Mouse (Mus musculus) liver, embryonic 12.5 days (tissue): Measurements from ENCODE around the gene Lgals7. TPM values are rescaled to one million over a fixed set of nuclear protein-coding genes. Genes with fewer than 3 reads are reported as not detected.

Experiments used
- ATAC-seq: fragments of 200-750 bp; cut with Nextera tagmentation; 2 replicates; pipeline ENCODE4 v1.8.0; 2017; ENCODE audit warnings: moderate number of reproducible peaks, mild to moderate bottlenecking, moderate library complexity
- H3K27ac ChIP-seq: fragments of 300-500 bp; sonication (generic); 2 replicates; pipeline ENCODE4 v1.5.1; 2016; ENCODE audit warnings: mild to moderate bottlenecking
- H3K27me3 ChIP-seq: fragments of 300-500 bp; sonication (generic); replicated peaks from 2 replicates; pipeline ENCODE4 v1.6.1; 2016; ENCODE audit warnings: mild to moderate bottlenecking, moderate library complexity
- H3K36me3 ChIP-seq: fragments of 300-500 bp; sonication (generic); 2 replicates; pipeline ENCODE4 v1.6.1; 2016; ENCODE audit warnings: mild to moderate bottlenecking, moderate library complexity
- H3K4me1 ChIP-seq: fragments of 300-500 bp; sonication (generic); 2 replicates; pipeline ENCODE4 v1.6.1; 2016
- H3K4me2 ChIP-seq: fragments of 300-500 bp; sonication (generic); 2 replicates; pipeline ENCODE4 v1.6.1; 2016; ENCODE audit warnings: mild to moderate bottlenecking, moderate library complexity
- H3K4me3 ChIP-seq: fragments of 300-500 bp; sonication (generic); 2 replicates; pipeline ENCODE4 v1.5.1; 2016; ENCODE audit warnings: mild to moderate bottlenecking, moderate library complexity
- H3K9ac ChIP-seq: fragments of 300-500 bp; sonication (generic); 2 replicates; pipeline ENCODE4 v1.6.1; 2016; ENCODE audit warnings: mild to moderate bottlenecking, moderate library complexity
- H3K9me3 ChIP-seq: fragments of 300-500 bp; sonication (generic); replicated peaks from 2 replicates; pipeline ENCODE4 v1.6.1; 2016; ENCODE audit warnings: mild to moderate bottlenecking, moderate library complexity
- WGBS: fragments of 180-500 bp; shearing (Covaris S2); methylation state at CpG from one replicate; pipeline ENCODE4 v1.1.7; 2016; ENCODE audit not compliant: insufficient replicate concordance; 5-methylcytosine and 5-hydroxymethylcytosine counted together
- polyA plus RNA-seq: library from polyadenylated mRNA; unstranded; fragments of >200 nt; fragmentation: Nextera tagmentation; extraction: Ambion mirVana; gene quantifications from 2 replicates; pipeline ENCODE4 v1.2.1, GENCODE M21; 2016

The Lgals7 gene
- polyA plus RNA-seq, 1 experiment from 2014 or later, result not detected

- no peak overlapping the region for H3K4me2 ChIP-seq
- H3K27ac ChIP-seq, result peak overlapping the region; percentile 57; the same call in 1 of the 2 replicates
- H3K4me3 ChIP-seq, result no peak overlapping the region
- H3K4me1 ChIP-seq, result peaks cover 89% of the 10 kb centered on the region
- H3K27me3 ChIP-seq, result no peaks in the 10 kb centered on the region
- no peak overlapping the region for H3K9ac ChIP-seq
- WGBS, result 71% methylated on average over 10 of the region's 10 CpGs
- H3K36me3 ChIP-seq, result peaks cover 68% of the 10 kb centered on the region
- H3K9me3 ChIP-seq, result no peaks in the 10 kb centered on the region
- no peak for ATAC-seq
Measured at GRCm38 (mm10) chr7:28821261-28821831, 42.3 kb upstream of the Lgals7 start.

- H3K4me3 ChIP-seq, result no peak overlapping the region
- peaks cover 56% of the 10 kb centered on the region for H3K36me3 ChIP-seq
- H3K9ac ChIP-seq, result no peak overlapping the region
- peaks cover 82% of the 10 kb centered on the region for H3K4me1 ChIP-seq
- peak overlapping the region; percentile 76 for H3K27ac ChIP-seq
- no peaks in the 10 kb centered on the region for H3K27me3 ChIP-seq
- no peak for ATAC-seq
- no peak overlapping the region for H3K4me2 ChIP-seq
- WGBS, result 71% methylated on average over 1 of the region's 1 CpGs
- H3K9me3 ChIP-seq, result no peaks in the 10 kb centered on the region
Measured at GRCm38 (mm10) chr7:28822556-28822955, 41.1 kb upstream of the Lgals7 start.

- ATAC-seq, result no peak
- Histone ChIP-seq H3K9ac (no peak overlapping the region), H3K27ac (peak overlapping the region; percentile 76), H3K4me2 (no peak overlapping the region), H3K27me3 (no peaks in the 10 kb centered on the region), H3K4me3 (no peak overlapping the region), H3K36me3 (peaks cover 51% of the 10 kb centered on the region), H3K4me1 (peaks cover 79% of the 10 kb centered on the region), H3K9me3 (no peaks in the 10 kb centered on the region)
- 44% methylated on average over 10 of the region's 10 CpGs for WGBS
Measured at GRCm38 (mm10) chr7:28822993-28823903, 40.4 kb upstream of the Lgals7 start.

GRCm38 (mm10) chr7:28823932-28824331, 39.7 kb upstream of the Lgals7 start:
- peak overlapping the region; percentile 76 for H3K27ac ChIP-seq
- H3K9me3 ChIP-seq, result no peaks in the 10 kb centered on the region
- no peak for ATAC-seq
- peaks cover 72% of the 10 kb centered on the region for H3K4me1 ChIP-seq
- H3K9ac ChIP-seq, result no peak overlapping the region
- peaks cover 44% of the 10 kb centered on the region for H3K36me3 ChIP-seq
- H3K4me2 ChIP-seq, result no peak overlapping the region
- WGBS, result 40% methylated on average over 2 of the region's 2 CpGs
- no peak overlapping the region for H3K4me3 ChIP-seq
- no peaks in the 10 kb centered on the region for H3K27me3 ChIP-seq

- Histone ChIP-seq H3K4me1 (peaks cover 65% of the 10 kb centered on the region), H3K9me3 (no peaks in the 10 kb centered on the region), H3K27ac (peak within 1 kb of the TSS; percentile 76), H3K27me3 (no peaks in the 10 kb centered on the region), H3K9ac (peak within 1 kb of the TSS; percentile 78), H3K4me3 (peak within 1 kb of the TSS; percentile 64), H3K4me2 (peak within 1 kb of the TSS; percentile 79), H3K36me3 (peaks cover 42% of the 10 kb centered on the region)
- 1% methylated on average over 33 of the region's 33 CpGs for WGBS
- peak; percentile 83 for ATAC-seq
Measured at GRCm38 (mm10) chr7:28824941-28825685, 38.5 kb upstream of the Lgals7 start, which contains the start of gene Ech1. Gene Ech1 (plus strand): TSS chr7:28825217.

GRCm38 (mm10) chr7:28825686-28826401, 37.8 kb upstream of the Lgals7 start:
- H3K36me3 ChIP-seq, result peaks cover 42% of the 10 kb centered on the region
- H3K9me3 ChIP-seq, result no peaks in the 10 kb centered on the region
- peak overlapping the region; percentile 79 for H3K4me2 ChIP-seq
- no peaks in the 10 kb centered on the region for H3K27me3 ChIP-seq
- peaks cover 65% of the 10 kb centered on the region for H3K4me1 ChIP-seq
- ATAC-seq, result peak; percentile 56
- peak overlapping the region; percentile 64 for H3K4me3 ChIP-seq
- peak overlapping the region; percentile 76 for H3K27ac ChIP-seq
- WGBS, result 36% methylated on average over 11 of the region's 11 CpGs
- H3K9ac ChIP-seq, result peak overlapping the region; percentile 78

- Histone ChIP-seq H3K4me1 (peaks cover 66% of the 10 kb centered on the region), H3K27me3 (no peaks in the 10 kb centered on the region), H3K9me3 (no peaks in the 10 kb centered on the region), H3K4me3 (no peak overlapping the region), H3K4me2 (peak overlapping the region; percentile 79), H3K36me3 (peaks cover 42% of the 10 kb centered on the region), H3K9ac (no peak overlapping the region), H3K27ac (peak overlapping the region; percentile 76)
- ATAC-seq, result no peak
- 87% methylated on average over 7 of the region's 7 CpGs for WGBS
Measured at GRCm38 (mm10) chr7:28826402-28826772, 37.3 kb upstream of the Lgals7 start.

GRCm38 (mm10) chr7:28827338-28827737, 36.3 kb upstream of the Lgals7 start:
- H3K4me2 ChIP-seq, result no peak overlapping the region
- ATAC-seq, result no peak

GRCm38 (mm10) chr7:28829821-28830220, 33.8 kb upstream of the Lgals7 start:
- H3K4me2 ChIP-seq, result no peak overlapping the region
- H3K27me3 ChIP-seq, result no peaks in the 10 kb centered on the region
- no peak overlapping the region for H3K4me3 ChIP-seq
- no peak for ATAC-seq
- no peak overlapping the region for H3K27ac ChIP-seq
- WGBS, result 84% methylated on average over 8 of the region's 8 CpGs
- peaks cover 31% of the 10 kb centered on the region for H3K36me3 ChIP-seq
- no peak overlapping the region for H3K9ac ChIP-seq
- peaks cover 52% of the 10 kb centered on the region for H3K4me1 ChIP-seq
- H3K9me3 ChIP-seq, result no peaks in the 10 kb centered on the region

More at GRCm38 (mm10) chr7:28827338-28827737, 36.3 kb upstream of the Lgals7 start:
- H3K4me3 ChIP-seq, result no peak overlapping the region
- H3K36me3 ChIP-seq, result peaks cover 39% of the 10 kb centered on the region
- H3K9me3 ChIP-seq, result no peaks in the 10 kb centered on the region
- 67% methylated on average over 3 of the region's 3 CpGs for WGBS
- no peak overlapping the region for H3K27ac ChIP-seq
- peaks cover 69% of the 10 kb centered on the region for H3K4me1 ChIP-seq
- H3K9ac ChIP-seq, result no peak overlapping the region
- no peaks in the 10 kb centered on the region for H3K27me3 ChIP-seq

- ATAC-seq, result no peak
- 0 out of 2 replicates have a peak overlapping the region, but pooled peaks have one; percentile 2 for H3K27ac ChIP-seq
- no peak overlapping the region for H3K4me3 ChIP-seq
- 63% methylated on average over 5 of the region's 5 CpGs for WGBS
- no peaks in the 10 kb centered on the region for H3K9me3 ChIP-seq
- 0 out of 2 replicates have a peak overlapping the region, but pooled peaks have one; percentile 0 for H3K4me2 ChIP-seq
- peaks cover 31% of the 10 kb centered on the region for H3K36me3 ChIP-seq
- H3K9ac ChIP-seq, result no peak overlapping the region
- no peaks in the 10 kb centered on the region for H3K27me3 ChIP-seq
- peaks cover 44% of the 10 kb centered on the region for H3K4me1 ChIP-seq
Measured at GRCm38 (mm10) chr7:28830981-28831380, 32.7 kb upstream of the Lgals7 start.
